Mouse (Mus musculus) T-helper 17 cell (primary cell): ENCODE results near the gene Vmn2r11.
"Not testable (repeated sequence)": the region's sequence is repeated elsewhere in the genome, so short reads cannot be mapped to it uniquely, and the experiment has no call there.

Experiments used
- in situ Hi-C, 2 experiments: fragments of 300-600 bp; cut with MboI, MseI; formaldehyde crosslinking; loops; 1 replicate in 1 of 2; 2 replicates in 1 of 2; pipeline ENCODE4 v1.15.1; 2025; ENCODE audit warnings: high pct_unique_total_duplicates in 2 of 2

The Vmn2r11 gene

GRCm38 (mm10) chr5:109059469-109059868 is at the start of gene Vmn2r11:
TSS of gene Vmn2r11 (minus strand) at chr5:109059569.
- in situ Hi-C loops, result not testable (repeated sequence)

DNA sequence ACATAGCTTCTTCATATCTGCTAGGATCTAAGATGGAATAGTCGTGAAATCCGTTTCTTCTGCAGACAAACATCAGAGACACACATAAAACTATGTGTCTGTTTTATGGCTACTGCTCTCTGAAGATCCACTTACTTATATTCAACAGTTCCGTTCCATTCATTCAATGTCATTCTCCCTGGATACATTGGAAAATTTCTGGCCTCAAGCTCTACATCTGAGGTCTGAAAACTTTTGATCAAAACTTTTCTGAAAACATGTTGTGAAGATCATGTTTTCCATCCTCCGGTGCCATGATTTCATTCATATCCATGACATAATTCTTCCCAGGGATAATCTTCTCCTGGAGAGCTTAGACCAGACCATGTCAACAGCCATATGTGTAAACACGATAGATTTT is 38.5 kb upstream of the Vmn2r11 start, which contains the start of gene Vmn2r12:
Vmn2r12 (minus strand) TSS at position 101 of the 400 bp plus-strand sequence.
- in situ Hi-C loops, result not testable (repeated sequence)

DNA sequence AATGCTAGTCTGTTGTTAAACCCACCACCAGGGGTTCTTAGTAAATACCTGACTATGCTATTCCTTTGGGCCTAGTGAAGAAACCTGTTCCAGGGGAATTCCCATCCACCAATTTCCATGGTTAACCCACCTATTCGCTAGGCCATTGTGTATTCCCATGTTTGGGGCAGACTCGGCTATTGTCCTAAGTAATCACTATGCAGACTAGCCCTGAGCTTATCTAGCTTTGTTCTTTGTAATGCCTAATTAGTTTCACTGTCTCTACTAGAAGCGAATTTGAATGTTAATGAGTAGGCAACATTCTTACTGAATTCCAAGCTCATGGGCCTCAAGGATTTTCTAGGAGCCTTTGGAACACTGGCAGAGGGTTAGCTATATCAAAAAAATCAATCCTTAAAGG is 37.1 kb upstream of the Vmn2r11 start:
- in situ Hi-C loops, result not testable (repeated sequence)

GRCm38 (mm10) chr5:109072016-109072415 is 12.6 kb upstream of the Vmn2r11 start:
- in situ Hi-C loops, result not testable (repeated sequence)

DNA sequence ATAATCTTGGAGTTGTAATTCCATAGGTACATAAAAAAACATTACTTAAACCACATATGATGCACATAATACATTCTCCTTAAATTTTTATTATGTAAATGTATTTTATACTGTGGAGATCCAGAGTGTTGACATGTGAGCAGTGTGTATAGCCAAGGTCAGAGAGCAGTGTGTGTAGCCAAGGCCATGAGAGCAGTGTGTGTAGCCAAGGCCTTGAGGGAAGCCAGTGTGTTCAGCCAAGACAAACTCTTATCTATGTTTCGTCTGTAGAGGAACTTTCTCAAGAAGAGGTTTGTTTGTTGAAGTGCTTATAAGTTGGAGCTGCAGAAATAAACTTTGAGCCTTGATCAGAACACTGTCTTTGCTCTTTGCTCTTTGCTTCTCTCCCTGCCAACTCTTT is 4.1 kb downstream of the Vmn2r11 start:
- in situ Hi-C loops, result no loop called here

DNA sequence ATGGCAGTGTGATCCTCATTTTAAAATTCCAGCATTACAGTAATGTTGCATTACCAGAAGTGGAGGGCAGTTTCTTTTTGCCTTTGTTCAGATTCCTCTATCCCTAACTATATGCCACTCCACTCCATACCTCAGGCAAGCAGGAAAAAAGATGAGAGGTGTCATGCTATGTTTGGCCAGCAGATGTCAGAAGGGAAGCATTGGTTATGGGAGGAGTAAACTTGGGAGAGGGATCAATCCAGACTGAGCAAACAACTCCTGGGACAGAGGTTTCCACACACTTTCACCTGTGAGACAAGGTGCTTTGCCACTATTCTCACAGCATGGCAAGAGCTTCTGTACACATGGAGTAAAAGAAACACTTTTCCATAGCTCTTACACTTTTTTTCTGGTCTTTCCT is 26.8 kb downstream of the Vmn2r11 start:
- in situ Hi-C loops, result no loop called here

DNA sequence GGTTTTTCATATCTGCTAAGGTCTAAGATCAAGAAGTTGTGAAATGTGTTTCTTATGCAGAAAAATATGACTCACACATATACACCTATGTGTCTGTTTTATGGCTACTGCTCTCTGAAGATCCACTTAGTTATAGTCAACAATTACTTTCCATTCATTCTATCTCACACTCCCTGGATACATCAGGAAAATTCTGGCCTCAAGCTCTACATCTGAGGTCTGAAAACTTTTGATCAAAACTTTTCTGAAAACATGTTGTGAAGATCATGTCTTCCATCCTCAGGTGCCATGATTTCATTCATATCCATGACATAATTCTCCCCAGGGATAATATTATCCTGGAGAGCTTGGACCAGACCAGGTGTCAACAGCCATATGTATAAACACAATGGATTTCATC is 52.9 kb downstream of the Vmn2r11 start, which contains the start of gene Vmn2r10:
Vmn2r10 (minus strand) TSS at position 101 of the 400 bp plus-strand sequence.
- in situ Hi-C loops, result not testable (repeated sequence)
